ENCODE assay signal across 8 mouse cellular contexts in genomic region chr19:5272801-5273733, GRCm38 (mm10). TPM values are rescaled to one million over a fixed set of nuclear protein-coding genes. Genes with fewer than 3 reads are reported as not detected.
DNase-seq lines count a peak whose midpoint lies in the region; ATAC-seq and TF ChIP-seq lines count a peak whose summit lies in the region.

Gene Pacs1, minus strand, starts transcription at chr19:5273119.

- H3K27me3 ChIP-seq in forebrain, embryonic 10.5 days (ENCODE audit: poor library complexity, severe bottlenecking): no peaks in the 10 kb centered on the region
- no peaks in the 10 kb centered on the region for H3K27me3 ChIP-seq in heart, embryonic 15.5 days
- no peaks in the 10 kb centered on the region for H3K27me3 ChIP-seq in liver, embryonic 14.5 days (ENCODE audit: control insufficient read depth, insufficient read depth, low read length)
- no peaks in the 10 kb centered on the region for H3K27me3 ChIP-seq in neural tube, embryonic 11.5 days (ENCODE audit: control insufficient read depth, insufficient read depth, low read length)
- H3K27me3 ChIP-seq in stomach, postnatal 0 days (ENCODE audit: control insufficient read depth, insufficient read depth, low read length): no peaks in the 10 kb centered on the region

- H3K9me3 ChIP-seq in forebrain, embryonic 10.5 days: no peaks in the 10 kb centered on the region; the same call in 1 of the 2 replicates
- H3K9me3 ChIP-seq in heart, embryonic 15.5 days (replicated peaks): no peaks in the 10 kb centered on the region
- H3K9me3 ChIP-seq in liver, embryonic 14.5 days (ENCODE audit: control insufficient read depth, low read length): no peaks in the 10 kb centered on the region
- no peaks in the 10 kb centered on the region for H3K9me3 ChIP-seq in neural tube, embryonic 11.5 days (ENCODE audit: control insufficient read depth, low read length)
- H3K9me3 ChIP-seq in stomach, postnatal 0 days (ENCODE audit: control insufficient read depth, low read length): no peaks in the 10 kb centered on the region

- peak within 1 kb of the TSS; percentile 96 for H3K9ac ChIP-seq in heart, embryonic 15.5 days
- peak within 1 kb of the TSS; percentile 84 for H3K9ac ChIP-seq in liver, embryonic 14.5 days (replicated peaks)
- H3K9ac ChIP-seq in neural tube, embryonic 11.5 days (ENCODE audit: low read length): peak within 1 kb of the TSS; percentile 88
- H3K9ac ChIP-seq in stomach, postnatal 0 days (ENCODE audit: low read length): peak within 1 kb of the TSS; percentile 90

- peak; percentile 93 for ATAC-seq in heart, embryonic 15.5 days (replicated peaks; ENCODE audit: insufficient number of reproducible peaks, insufficient read depth, low FRiP score, low read depth)
- peak; percentile 81 for ATAC-seq in liver, embryonic 14.5 days (ENCODE audit: insufficient read depth)
- peak; percentile 87 for ATAC-seq in neural tube, embryonic 11.5 days (ENCODE audit: insufficient read depth, low FRiP score, low TSS enrichment)
- peak; percentile 95 for ATAC-seq in stomach, postnatal 0 days (ENCODE audit: low FRiP score, low TSS enrichment)

- peaks cover 45% of the 10 kb centered on the region for H3K36me3 ChIP-seq in forebrain, embryonic 10.5 days (replicated peaks)
- H3K36me3 ChIP-seq in heart, embryonic 15.5 days: peaks cover 37% of the 10 kb centered on the region
- peaks cover 31% of the 10 kb centered on the region for H3K36me3 ChIP-seq in liver, embryonic 14.5 days (replicated peaks; ENCODE audit: control insufficient read depth, insufficient read depth, low read depth)
- peaks cover 13% of the 10 kb centered on the region for H3K36me3 ChIP-seq in neural tube, embryonic 11.5 days (ENCODE audit: control insufficient read depth, insufficient read depth, low read length)
- peaks cover 8% of the 10 kb centered on the region; the same call in 1 of the 2 replicates for H3K36me3 ChIP-seq in stomach, postnatal 0 days (ENCODE audit: control insufficient read depth, insufficient read depth, low read length)

- H3K4me3 ChIP-seq in brown adipose tissue, adult 24 weeks (ENCODE audit: insufficient read depth, low read depth, low read length): peak within 1 kb of the TSS; percentile 75
- peak within 1 kb of the TSS; percentile 96 for H3K4me3 ChIP-seq in forebrain, embryonic 10.5 days
- H3K4me3 ChIP-seq in heart, embryonic 15.5 days: peak within 1 kb of the TSS; percentile 97
- peak within 1 kb of the TSS; percentile 70 to 82 for H3K4me3 ChIP-seq in liver, embryonic 14.5 days (ENCODE audit: insufficient read depth in 1 of 2, low read depth in 2 of 2, low read length in 2 of 2)
- H3K4me3 ChIP-seq in neural tube, embryonic 11.5 days (ENCODE audit: low read depth, low read length): peak within 1 kb of the TSS; percentile 88
- H3K4me3 ChIP-seq in stomach, postnatal 0 days (ENCODE audit: low read depth, low read length): peak within 1 kb of the TSS; percentile 86

- H3K4me2 ChIP-seq in heart, embryonic 15.5 days: peak within 1 kb of the TSS; percentile 93
- H3K4me2 ChIP-seq in liver, embryonic 14.5 days (ENCODE audit: low read depth): peak within 1 kb of the TSS; percentile 92
- H3K4me2 ChIP-seq in neural tube, embryonic 11.5 days (ENCODE audit: low read depth): peak within 1 kb of the TSS; percentile 96
- H3K4me2 ChIP-seq in stomach, postnatal 0 days (replicated peaks; ENCODE audit: low read depth): peak within 1 kb of the TSS; percentile 92

- TF ChIP-seq EP300 in liver, embryonic 14.5 days (IDR thresholded peaks at IDR 0.05; ENCODE audit: low read depth): no peak
- no peak for TF ChIP-seq EP300 in stomach, postnatal 0 days (optimal IDR thresholded peaks at IDR 0.05)

- H3K27ac ChIP-seq in brown adipose tissue, adult 24 weeks (replicated peaks; ENCODE audit: low read depth, low read length): peak within 1 kb of the TSS; percentile 89
- peak within 1 kb of the TSS; percentile 94 for H3K27ac ChIP-seq in forebrain, embryonic 10.5 days
- H3K27ac ChIP-seq in heart, embryonic 15.5 days: peak within 1 kb of the TSS; percentile 93
- H3K27ac ChIP-seq in liver, embryonic 14.5 days: peak within 1 kb of the TSS; percentile 64
- peak within 1 kb of the TSS; percentile 68 for H3K27ac ChIP-seq in neural tube, embryonic 11.5 days (ENCODE audit: low read depth, low read length)
- H3K27ac ChIP-seq in stomach, postnatal 0 days (replicated peaks): peak within 1 kb of the TSS; percentile 90

- WGBS in forebrain, embryonic 10.5 days: under 1% methylated on average over 94 of the region's 97 CpGs
- WGBS in heart, embryonic 15.5 days: 1% methylated on average over 77 of the region's 97 CpGs
- under 1% methylated on average over 76 of the region's 97 CpGs for WGBS in liver, embryonic 14.5 days (ENCODE audit: insufficient replicate concordance)
- 1% methylated on average over 83 of the region's 97 CpGs for WGBS in neural tube, embryonic 11.5 days
- WGBS in stomach, postnatal 0 days: under 1% methylated on average over 63 of the region's 97 CpGs

- peak; percentile 95 for DNase-seq in CD4-positive, CD25-positive, alpha-beta regulatory T cell, adult 2 months (ENCODE audit: low read depth, low spot score)
- peak; percentile 81 for DNase-seq in forebrain, embryonic 10.5 days (ENCODE audit: extremely low spot score, low spot score)
- DNase-seq in kidney, postnatal 25 days: peak; percentile 88 to 93
- peak; percentile 69 to 76 (median 71) for DNase-seq in liver, embryonic 14.5 days (ENCODE audit: low read depth in 3 of 3, low spot score in 3 of 3)
- DNase-seq in neural tube, embryonic 11.5 days (ENCODE audit: low spot score): peak; percentile 95
- DNase-seq in stomach, postnatal 0 days (ENCODE audit: low spot score): peak; percentile 90

- no peak for TF ChIP-seq CTCF in liver, embryonic 14.5 days (IDR thresholded peaks at IDR 0.05; ENCODE audit: low read depth)
- TF ChIP-seq CTCF in stomach, postnatal 0 days (IDR thresholded peaks at IDR 0.05; ENCODE audit: low read depth): no peak

- H3K4me1 ChIP-seq in brown adipose tissue, adult 24 weeks (ENCODE audit: control insufficient read depth, insufficient read depth, insufficient read length, low read length): peaks cover 21% of the 10 kb centered on the region
- peaks cover 32% of the 10 kb centered on the region for H3K4me1 ChIP-seq in forebrain, embryonic 10.5 days
- H3K4me1 ChIP-seq in heart, embryonic 15.5 days (replicated peaks): peaks cover 47% of the 10 kb centered on the region
- H3K4me1 ChIP-seq in liver, embryonic 14.5 days (replicated peaks; ENCODE audit: control insufficient read depth in 2 of 2, insufficient read depth in 2 of 2, low read length in 1 of 2): peaks cover 19 to 36% of the 10 kb centered on the region in 2 experiments
- H3K4me1 ChIP-seq in neural tube, embryonic 11.5 days (ENCODE audit: control insufficient read depth, insufficient read depth, low read length): peaks cover 14% of the 10 kb centered on the region
- no peaks in the 10 kb centered on the region for H3K4me1 ChIP-seq in stomach, postnatal 0 days (replicated peaks; ENCODE audit: control insufficient read depth, insufficient read depth)

RNA-seq across cellular contexts. Expression of gene Pacs1, which starts in this region (rescaled TPM):
- 4.4 and 6.8 TPM in 2 replicates for polyA plus RNA-seq in brown adipose tissue, adult 24 weeks (2012; ENCODE audit: insufficient read depth, insufficient read length, missing spikeins)
- 21.3 and 22.7 TPM in 2 replicates for polyA plus RNA-seq in forebrain, embryonic 10.5 days (2016; fragmentation: Nextera tagmentation; extraction: Ambion mirVana)
- polyA plus RNA-seq in heart, embryonic 15.5 days (2015; fragmentation: Nextera tagmentation; extraction: Ambion mirVana): 15.1 and 21.6 TPM in 2 replicates
- polyA plus RNA-seq in liver, embryonic 14.5 days (2012; rRNA removed): 8.3 and 10.5 TPM in 2 replicates
- polyA plus RNA-seq in liver, embryonic 14.5 days (2014; fragmentation: Nextera tagmentation; extraction: Ambion mirVana): 8.2 and 9.9 TPM in 2 replicates
- polyA plus RNA-seq in neural tube, embryonic 11.5 days (2014; fragmentation: Nextera tagmentation; extraction: Ambion mirVana): 29.8 and 30.5 TPM in 2 replicates
- polyA plus RNA-seq in stomach, postnatal 0 days (2015; fragmentation: Nextera tagmentation; extraction: Ambion mirVana): 4.6 and 6.7 TPM in 2 replicates

Comparison
In these comparisons a context has a peak if more than half of its experiments do, and no peak if none do; other contexts are left out.
1. Peak in every context shown above with its lines: DNase-seq, ATAC-seq, H3K4me3 ChIP-seq and H3K27ac ChIP-seq.